ENCODE assay signal across 17 mouse cellular contexts in the genomic region with DNA sequence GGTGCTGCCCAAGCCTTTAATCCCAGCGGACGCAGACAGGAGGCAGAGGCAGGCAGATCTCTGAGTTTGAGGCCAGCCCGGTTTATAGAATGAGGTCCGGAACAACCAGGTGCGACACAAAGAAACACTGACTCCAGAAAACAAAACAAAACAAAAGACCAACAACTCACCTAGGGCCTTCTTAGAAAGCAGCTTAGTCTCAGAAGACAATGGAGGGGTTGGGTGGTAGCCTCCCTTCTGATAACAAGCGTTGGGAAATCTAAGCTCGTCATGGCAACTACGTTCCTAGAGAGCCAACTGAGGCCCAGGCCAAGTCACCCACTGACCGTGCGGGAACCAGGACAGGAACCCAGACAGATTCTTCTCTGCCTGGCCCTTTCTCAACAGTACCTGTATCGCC.
"Had no signal": no experiment of that assay in that cellular context is flagged by ENCODE, and none has a peak within 500 bp of the region (broad histone marks: within the 10 kb centered on the region; RNA-seq: fewer than 3 reads in every experiment).

No protein-coding gene starts in this region.

- DNase-seq: lung, adult 18-20 months; lung, embryonic 14.5 days; lung, postnatal 10 days; lung, postnatal 4 days; midbrain, embryonic 14.5 days; retina, postnatal 1 day; right cerebral cortex, adult 18-20 months; thymus, adult 18-20 months; thymus, postnatal 14 days; thymus, postnatal 36 days had no signal

- H3K9ac ChIP-seq: lung, embryonic 14.5 days; midbrain, embryonic 12.5 days; neural tube, embryonic 13.5 days; neural tube, embryonic 15.5 days; stomach, embryonic 15.5 days had no signal

- H3K9me3 ChIP-seq: midbrain, embryonic 10.5 days; midbrain, embryonic 12.5 days; neural tube, embryonic 13.5 days; neural tube, embryonic 15.5 days; stomach, embryonic 15.5 days had no signal

- H3K27me3 ChIP-seq: midbrain, embryonic 12.5 days; neural tube, embryonic 13.5 days; neural tube, embryonic 15.5 days; stomach, embryonic 15.5 days had no signal

- H3K4me1 ChIP-seq: midbrain, embryonic 10.5 days; midbrain, embryonic 12.5 days; neural tube, embryonic 13.5 days; neural tube, embryonic 15.5 days; stomach, embryonic 15.5 days had no signal

- H3K4me3 ChIP-seq: midbrain, embryonic 10.5 days; midbrain, embryonic 12.5 days; myocyte; neural tube, embryonic 13.5 days; neural tube, embryonic 15.5 days; stomach, embryonic 15.5 days had no signal

- H3K27ac ChIP-seq: midbrain, embryonic 10.5 days; midbrain, embryonic 12.5 days; neural tube, embryonic 13.5 days; neural tube, embryonic 15.5 days; stomach, embryonic 15.5 days; stomach, postnatal 0 days had no signal

- H3K36me3 ChIP-seq: midbrain, embryonic 10.5 days; midbrain, embryonic 12.5 days; neural tube, embryonic 13.5 days; neural tube, embryonic 15.5 days; stomach, embryonic 15.5 days had no signal
